Mouse (Mus musculus) kidney, adult 2 months (tissue): ENCODE data around the gene Ssna1. TPM values are rescaled to one million over a fixed set of nuclear protein-coding genes. Genes with fewer than 3 reads are reported as not detected.

Experiments used
- DNase-seq: peaks from one replicate; pipeline ENCODE4 v3.0.0; 2021
- H3K27ac ChIP-seq: fragments of 200-500 bp; 2 replicates; pipeline ENCODE4 v1.5.1; 2012; ENCODE audit warnings: low read depth, low read length, control low read depth, inconsistent platforms; ENCODE audit not compliant: insufficient read depth
- H3K27me3 ChIP-seq: fragments of 200-500 bp; replicated peaks from 2 replicates; pipeline ENCODE4 v1.6.1; 2012; ENCODE audit warnings: mild to moderate bottlenecking, moderate library complexity, low read length, inconsistent platforms; ENCODE audit not compliant: control insufficient read depth, insufficient read depth
- H3K36me3 ChIP-seq: fragments of 200-500 bp; 2 replicates; pipeline ENCODE4 v1.6.1; 2012; ENCODE audit warnings: mild to moderate bottlenecking, moderate library complexity, low read length, inconsistent platforms; ENCODE audit not compliant: control insufficient read depth, insufficient read depth
- H3K4me1 ChIP-seq: fragments of 200-500 bp; 2 replicates; pipeline ENCODE4 v1.6.1; 2011; ENCODE audit warnings: low read length; ENCODE audit not compliant: control insufficient read depth, insufficient read depth
- H3K4me3 ChIP-seq: fragments of 200-500 bp; 2 replicates; pipeline ENCODE4 v1.5.1; 2011; ENCODE audit warnings: mild to moderate bottlenecking, low read depth, low read length, control low read depth; ENCODE audit not compliant: insufficient read depth
- CTCF ChIP-seq: fragments of 200-500 bp; conservative IDR thresholded peaks from 2 replicates; pipeline ENCODE4 v1.5.1; 2011; ENCODE audit warnings: low read depth, mild to moderate bottlenecking, control low read depth, low read length, moderate library complexity, mixed read lengths; ENCODE audit not compliant: insufficient read depth, insufficient read length
- POLR2A ChIP-seq: fragments of 200-500 bp; IDR thresholded peaks from one replicate; pipeline ENCODE4 v1.6.1; 2011; ENCODE audit warnings: low read depth, low read length, control low read depth
- WGBS: fragments of 180-500 bp; shearing (Covaris S2); methylation state at CpG from one replicate; pipeline ENCODE4 v1.1.7; 2018; 5-methylcytosine and 5-hydroxymethylcytosine counted together
- polyA plus RNA-seq: library from polyadenylated mRNA; depleted of rRNA; stranded (reverse); fragments of >200 nt; gene quantifications from 2 replicates; pipeline ENCODE4 v1.2.3, GENCODE M21; 2012

The Ssna1 gene
- polyA plus RNA-seq, 1 experiment: 48.8 TPM

DNA sequence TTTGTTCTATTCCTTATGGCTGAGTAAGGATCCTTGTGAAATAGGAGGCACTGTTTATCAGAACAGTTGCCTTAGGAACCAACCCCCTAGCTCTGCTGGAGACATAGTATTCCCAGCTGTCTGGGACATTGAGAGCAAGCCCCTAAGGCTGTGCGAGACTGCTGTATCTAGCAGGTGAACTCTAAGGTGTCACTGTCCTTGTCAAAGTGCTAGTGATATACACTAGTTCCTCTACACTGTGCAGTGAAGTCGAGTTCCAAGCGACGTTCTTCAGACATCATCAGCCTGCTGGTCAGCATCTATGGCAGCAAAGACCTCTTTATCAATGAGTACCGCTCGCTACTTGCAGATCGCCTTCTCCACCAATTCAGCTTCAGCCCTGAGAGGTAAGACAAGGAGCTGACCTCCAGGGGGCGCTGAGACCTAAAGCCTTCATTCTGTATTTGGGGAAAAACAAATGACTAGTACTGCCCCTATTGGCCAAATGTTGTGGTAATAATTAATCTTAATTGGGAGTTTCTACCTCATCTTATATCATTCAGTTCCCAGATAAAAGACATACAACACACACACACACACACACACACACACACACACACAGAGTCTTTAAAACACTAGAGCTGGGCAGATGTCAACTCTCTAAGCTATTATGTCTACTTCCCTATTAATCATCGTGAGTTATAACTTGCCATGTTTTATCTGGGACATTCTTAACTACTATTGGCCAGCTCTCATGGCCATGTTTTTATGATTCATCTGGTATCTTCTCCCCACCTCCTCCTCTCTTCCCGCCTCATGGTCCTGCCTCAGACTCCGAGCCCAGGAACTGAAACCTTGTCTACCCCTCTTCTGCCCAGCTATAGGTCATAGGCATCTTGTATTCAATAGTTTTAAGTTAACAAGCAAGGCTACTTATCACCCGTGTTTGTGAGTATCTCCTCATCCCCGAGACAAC lies 7.0 kb upstream of the Ssna1 start:
- Histone ChIP-seq H3K4me3 (no peak overlapping the region), H3K4me1 (no peaks in the 10 kb centered on the region), H3K27ac (no peak overlapping the region), H3K27me3 (no peaks in the 10 kb centered on the region), H3K36me3 (peaks cover 3% of the 10 kb centered on the region)
- DNase-seq: peak; percentile 87
- 62% methylated on average over 13 of the region's 13 CpGs for WGBS
- TF ChIP-seq CTCF (peak; percentile 84), POLR2A (no peak)

- WGBS: 26% methylated on average over 16 of the region's 16 CpGs
- Histone ChIP-seq H3K4me1 (peaks cover 10% of the 10 kb centered on the region; the same call in 1 of the 2 replicates), H3K27ac (no peak overlapping the region), H3K4me3 (peak overlapping the region; percentile 85), H3K36me3 (no peaks in the 10 kb centered on the region; the same call in 1 of the 2 replicates), H3K27me3 (no peaks in the 10 kb centered on the region)
- TF ChIP-seq POLR2A (no peak), CTCF (no peak)
- DNase-seq: no peak
These were observed 772 bp upstream of the Ssna1 start for GRCm38 (mm10) chr2:25273010-25273409.

DNA sequence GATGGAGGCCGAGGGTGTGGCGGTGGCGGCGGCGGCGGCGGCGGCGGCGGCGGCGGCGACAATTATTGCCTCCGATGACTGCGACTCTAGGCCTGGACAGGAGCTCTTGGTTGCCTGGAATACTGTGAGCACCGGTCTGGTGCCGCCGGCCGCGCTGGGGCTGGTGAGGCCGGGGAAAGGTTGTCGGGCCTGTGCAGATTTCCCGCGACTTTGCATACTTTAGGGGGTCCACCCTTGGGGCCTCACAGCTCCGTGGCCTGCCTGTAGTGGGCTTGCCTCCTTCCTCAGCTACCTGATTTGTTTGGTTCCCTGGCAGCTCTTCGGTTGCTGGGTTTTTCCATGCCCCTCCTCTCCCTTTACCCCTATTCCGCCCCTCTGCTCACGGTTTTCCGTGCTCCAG lies 277 bp upstream of the Ssna1 start:
- TF ChIP-seq POLR2A (no peak), CTCF (no peak)
- no peak for DNase-seq
- H3K27me3 ChIP-seq: no peaks in the 10 kb centered on the region
- H3K4me1 ChIP-seq: peaks cover 15% of the 10 kb centered on the region; the same call in 1 of the 2 replicates
- no peaks in the 10 kb centered on the region; the same call in 1 of the 2 replicates for H3K36me3 ChIP-seq
- WGBS: under 1% methylated on average over 29 of the region's 29 CpGs
- H3K4me3 ChIP-seq: peak overlapping the region; percentile 85
- H3K27ac ChIP-seq: no peak overlapping the region

- no peak for TF ChIP-seq POLR2A
- TF ChIP-seq CTCF: no peak
- Histone ChIP-seq H3K27ac (no peak overlapping the region), H3K4me1 (peaks cover 25% of the 10 kb centered on the region), H3K27me3 (no peaks in the 10 kb centered on the region), H3K4me3 (no peak overlapping the region), H3K36me3 (no peaks in the 10 kb centered on the region)
- no peak for DNase-seq
- 68% methylated on average over 4 of the region's 4 CpGs for WGBS
These were observed 4.4 kb downstream of the Ssna1 start for GRCm38 (mm10) chr2:25267746-25268309.

DNA sequence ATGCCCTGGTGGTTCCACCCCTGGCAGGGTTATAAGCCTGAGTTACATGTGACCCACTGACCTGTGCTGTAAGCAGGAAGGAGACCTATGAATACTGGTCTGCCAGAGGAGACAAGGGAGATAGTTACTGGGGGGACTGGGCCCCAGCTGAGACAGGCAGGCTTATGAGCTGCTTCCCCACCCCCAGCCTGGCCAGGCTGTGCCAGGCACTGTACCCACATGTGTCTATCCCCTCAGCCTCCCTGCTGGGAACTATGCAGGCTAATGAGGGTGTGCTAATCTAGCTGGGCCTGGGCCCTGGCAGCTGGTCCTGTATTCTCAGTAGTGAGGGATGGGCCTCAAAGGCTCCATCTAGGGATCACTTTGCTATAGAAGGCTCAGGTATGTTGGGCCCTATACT lies 5.0 kb downstream of the Ssna1 start:
- peak overlapping the region; percentile 36 for H3K27ac ChIP-seq
- no peak overlapping the region for H3K4me3 ChIP-seq

DNA sequence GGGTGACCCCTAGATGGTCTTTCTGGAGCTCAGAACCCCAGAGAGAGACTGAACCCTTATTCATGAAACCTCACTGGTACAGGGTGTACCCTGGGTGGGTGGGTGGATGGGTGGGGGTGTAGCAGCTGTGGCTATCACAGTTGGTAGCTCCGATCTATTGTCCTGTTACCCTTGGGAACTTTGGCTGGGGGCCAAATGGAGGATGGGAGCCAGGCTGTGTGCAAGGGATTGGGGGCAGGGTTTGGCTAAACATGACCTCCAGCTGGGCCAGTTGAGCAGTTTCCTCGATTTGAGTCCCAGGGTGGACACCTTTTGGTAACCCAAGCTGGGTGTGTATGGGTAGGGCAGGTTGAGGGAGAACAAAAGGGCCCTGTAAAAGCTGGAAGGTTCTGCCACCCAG lies 5.5 kb downstream of the Ssna1 start:
- Histone ChIP-seq H3K27ac (peak overlapping the region; percentile 95), H3K4me3 (peak overlapping the region; percentile 58), H3K27me3 (no peaks in the 10 kb centered on the region), H3K4me1 (peaks cover 26% of the 10 kb centered on the region), H3K36me3 (no peaks in the 10 kb centered on the region)
- TF ChIP-seq POLR2A (no peak), CTCF (no peak)
- WGBS: 9% methylated on average over 2 of the region's 2 CpGs
- DNase-seq: peak; percentile 86

More for the DNA sequence above, 5.0 kb downstream of the Ssna1 start:
- DNase-seq: no peak
- H3K27me3 ChIP-seq: no peaks in the 10 kb centered on the region
- no peak for TF ChIP-seq POLR2A
- no peak for TF ChIP-seq CTCF
- peaks cover 24% of the 10 kb centered on the region for H3K4me1 ChIP-seq
- no peaks in the 10 kb centered on the region for H3K36me3 ChIP-seq
